Mouse (Mus musculus): Measurements from ENCODE around the gene Pfdn2.
"Not testable (repeated sequence)": the region's sequence is repeated elsewhere in the genome, so short reads cannot be mapped to it uniquely, and the experiment has no call there.

Gene Pfdn2

GRCm38 (mm10) chr1:171345225-171346094, at the start of gene Pfdn2, which contains the start of gene Nit1:
Pfdn2 (plus strand) TSS chr1:171345670.
Nit1 (minus strand) TSS chr1:171345646.
- in situ Hi-C loops (cut with MboI; ENCODE audit: unreplicated experiment in 2 of 2): no loop called here

DNA sequence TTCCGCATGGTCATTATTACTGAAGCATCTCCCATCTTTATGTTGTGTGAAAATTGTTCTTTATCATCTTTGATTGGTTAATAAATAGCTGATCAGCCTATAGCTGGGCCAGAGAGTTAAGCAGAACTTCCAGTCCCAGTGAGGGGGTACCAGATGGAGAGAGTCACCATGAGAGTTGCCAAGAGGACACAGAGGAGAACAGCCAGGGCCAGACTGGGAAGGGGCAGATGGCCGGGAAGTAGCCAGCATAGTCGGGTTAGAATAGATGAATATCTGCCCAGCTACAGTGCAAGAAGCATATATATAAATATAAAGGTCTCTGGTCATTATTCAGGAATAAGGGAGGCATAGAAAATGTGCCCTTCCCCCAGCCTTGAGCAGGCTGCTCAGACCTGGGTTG, 47.2 kb upstream of the Pfdn2 start:
- in situ Hi-C loops (cut with MboI; ENCODE audit: unreplicated experiment in 2 of 2): loop anchor here in 1 of 2 experiments (25.0 kb wide), 1 partner anchor 1761 kb away; the partner anchor contains the start of gene Nuf2

DNA sequence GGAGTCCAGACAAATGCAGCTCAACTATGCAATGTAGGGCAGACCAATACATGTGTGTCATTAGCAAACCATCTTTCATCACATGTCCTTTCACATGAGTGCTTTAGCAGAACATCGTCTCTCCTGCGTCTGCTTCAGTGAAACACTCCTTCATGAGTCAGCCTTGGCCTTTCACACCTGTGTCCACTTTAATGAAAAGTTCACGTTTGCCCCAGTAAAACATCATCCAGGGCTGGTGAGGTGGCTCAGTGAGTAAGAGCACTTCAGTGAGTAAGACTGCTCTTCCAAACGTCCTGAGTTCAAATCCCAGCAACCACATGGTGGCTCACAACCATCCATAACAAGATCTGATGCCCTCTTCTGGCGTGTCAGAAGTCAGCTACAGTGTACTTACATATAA, 39.3 kb upstream of the Pfdn2 start:
- in situ Hi-C loops (cut with MboI; ENCODE audit: unreplicated experiment in 2 of 2): loop anchor here in 1 of 2 experiments (10.0 to 25.0 kb wide), 2 partner anchors 169 to 1056 kb away; no protein-coding TSS in a partner anchor

DNA sequence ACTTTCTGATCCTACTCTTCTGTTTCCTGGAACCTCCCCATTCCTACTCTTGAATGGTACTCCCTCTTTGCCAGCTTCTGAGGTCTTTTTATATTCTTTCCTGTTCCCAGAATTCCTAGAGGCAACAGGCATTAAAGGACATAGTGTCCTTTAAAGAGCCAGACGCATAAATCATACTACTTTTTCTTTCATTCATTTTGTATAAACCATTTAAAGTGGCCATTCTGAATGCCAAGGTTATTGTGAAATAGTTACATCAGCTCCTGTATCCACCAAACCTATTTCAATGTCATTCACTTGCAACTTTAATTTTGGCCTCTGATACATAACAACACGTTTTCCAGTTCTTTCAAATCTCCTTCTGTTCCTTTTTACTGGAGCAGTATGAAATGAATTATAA, 36.1 kb upstream of the Pfdn2 start:
- in situ Hi-C loops (cut with MboI; ENCODE audit: unreplicated experiment in 2 of 2): loop anchor here in 1 of 2 experiments (10.0 to 25.0 kb wide), 2 partner anchors 165 to 1053 kb away; no protein-coding TSS in a partner anchor

- in situ Hi-C loops (cut with MboI; ENCODE audit: unreplicated experiment in 2 of 2): loop anchor here (5.0 to 25.0 kb wide), 3 partner anchors 38 to 1043 kb away; partner anchors contain the start of gene Klhdc9 (in 1 of the 2)
These were observed 25.7 kb upstream of the Pfdn2 start for GRCm38 (mm10) chr1:171319748-171320147.

DNA sequence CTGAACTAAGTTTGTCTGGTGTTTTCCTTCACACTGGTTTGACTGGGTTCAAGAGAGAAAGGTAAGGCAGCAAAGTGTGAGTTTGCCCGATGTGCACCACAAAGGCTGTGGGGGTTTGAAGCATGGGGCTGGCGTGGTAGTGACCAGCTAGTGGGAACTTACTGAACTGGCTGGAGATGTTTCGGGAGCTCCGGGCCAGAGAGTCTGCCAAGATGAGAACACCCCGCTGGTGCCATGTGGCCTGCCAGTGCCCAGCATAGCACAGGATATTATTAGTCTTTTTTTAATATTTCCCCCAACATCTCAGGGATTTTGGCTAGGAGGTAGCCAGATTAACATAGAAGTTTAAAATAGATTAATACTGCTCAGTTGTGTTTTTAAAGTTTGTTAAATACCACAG, 25.3 kb upstream of the Pfdn2 start:
- in situ Hi-C loops (cut with MboI; ENCODE audit: unreplicated experiment in 2 of 2): loop anchor here (5.0 to 25.0 kb wide), 3 partner anchors 37 to 1042 kb away; partner anchors contain the start of gene Klhdc9 (in 1 of the 2)

GRCm38 (mm10) chr1:171321415-171321814, 24.1 kb upstream of the Pfdn2 start:
- in situ Hi-C loops (cut with MboI; ENCODE audit: unreplicated experiment in 2 of 2): loop anchor here (5.0 to 25.0 kb wide), 3 partner anchors 36 to 1041 kb away; partner anchors contain the start of gene Klhdc9 (in 1 of the 2)

GRCm38 (mm10) chr1:171322012-171322411, 23.5 kb upstream of the Pfdn2 start:
- in situ Hi-C loops (cut with MboI; ENCODE audit: unreplicated experiment in 2 of 2): loop anchor here (5.0 to 25.0 kb wide), 3 partner anchors 35 to 1040 kb away; partner anchors contain the start of gene Klhdc9 (in 1 of the 2)

DNA sequence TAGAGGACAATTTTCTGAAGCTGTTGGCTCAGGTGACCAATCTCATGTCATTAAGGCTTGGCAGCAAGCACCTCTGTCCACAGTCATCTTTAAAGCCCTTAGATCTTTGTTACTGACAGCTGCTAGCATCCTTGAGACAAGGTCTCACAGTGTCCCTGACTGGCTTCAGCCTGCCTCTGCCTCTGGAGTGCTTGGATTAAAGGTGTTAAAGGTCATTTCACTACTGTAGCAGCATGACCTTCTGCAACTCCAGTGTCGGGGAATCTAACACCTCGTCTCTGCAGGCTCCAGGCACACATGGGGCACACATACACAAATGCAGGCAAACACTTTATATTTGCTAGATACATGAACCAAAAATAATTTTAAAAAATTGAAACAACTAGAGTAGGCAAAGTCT, 19.9 kb upstream of the Pfdn2 start:
- in situ Hi-C loops (cut with MboI; ENCODE audit: unreplicated experiment in 2 of 2): no loop called here

- in situ Hi-C loops (cut with MboI; ENCODE audit: unreplicated experiment in 2 of 2): not testable (repeated sequence)
These were observed 18.9 kb upstream of the Pfdn2 start for GRCm38 (mm10) chr1:171326588-171326987.

GRCm38 (mm10) chr1:171328244-171328643, 17.2 kb upstream of the Pfdn2 start:
- in situ Hi-C loops (cut with MboI; ENCODE audit: unreplicated experiment in 2 of 2): no loop called here

- in situ Hi-C loops (cut with MboI; ENCODE audit: unreplicated experiment in 2 of 2): no loop called here
These were observed 16.5 kb upstream of the Pfdn2 start, which contains the start of gene Dedd for GRCm38 (mm10) chr1:171328839-171329432. Dedd (plus strand) TSS chr1:171329145.

DNA sequence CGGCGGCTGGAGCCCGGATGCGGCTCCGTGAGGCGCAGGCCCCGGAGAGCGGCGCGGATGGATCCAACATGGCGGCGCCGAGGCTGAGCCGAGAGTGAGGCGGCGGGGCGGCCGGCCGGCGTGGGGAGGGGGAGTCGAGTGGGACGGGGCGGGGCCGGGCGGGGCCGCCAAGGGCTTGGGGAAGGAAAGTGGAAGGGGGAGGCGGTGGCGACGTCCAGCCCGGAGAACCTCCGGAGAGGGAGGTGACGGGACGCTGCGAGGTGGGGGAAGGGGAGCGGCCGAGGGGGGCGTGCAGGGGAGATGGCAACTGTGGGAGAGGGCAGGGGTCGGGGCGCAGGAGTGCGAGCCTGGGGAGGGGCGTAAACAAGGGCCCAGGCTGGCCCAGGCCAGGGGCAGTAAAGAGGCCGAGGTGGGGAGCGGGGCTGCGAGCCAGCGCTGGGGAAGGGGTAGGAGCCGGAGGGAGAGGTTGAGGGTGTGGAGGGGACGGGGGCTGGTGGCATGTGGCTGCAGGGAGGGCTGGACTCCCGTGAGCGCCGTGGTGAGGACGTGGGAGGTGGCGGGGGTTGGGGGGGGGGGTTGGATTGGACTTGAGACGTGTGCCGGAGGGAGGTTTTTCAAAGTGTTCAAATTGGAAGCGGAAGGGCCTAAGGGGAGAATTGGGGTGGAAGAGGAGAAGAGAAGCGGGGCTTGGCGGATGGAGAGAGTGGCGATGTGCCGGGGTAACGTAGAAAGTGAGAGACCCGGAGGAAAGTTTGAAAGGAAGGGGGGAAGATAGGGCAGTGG, 15.8 kb upstream of the Pfdn2 start:
- in situ Hi-C loops (cut with MboI; ENCODE audit: unreplicated experiment in 2 of 2): no loop called here

- in situ Hi-C loops (cut with MboI; ENCODE audit: unreplicated experiment in 2 of 2): no loop called here
These were observed 15.3 kb upstream of the Pfdn2 start for GRCm38 (mm10) chr1:171330216-171330560.

GRCm38 (mm10) chr1:171342262-171343207, 2.9 kb upstream of the Pfdn2 start:
- in situ Hi-C loops (cut with MboI; ENCODE audit: unreplicated experiment in 2 of 2): no loop called here

DNA sequence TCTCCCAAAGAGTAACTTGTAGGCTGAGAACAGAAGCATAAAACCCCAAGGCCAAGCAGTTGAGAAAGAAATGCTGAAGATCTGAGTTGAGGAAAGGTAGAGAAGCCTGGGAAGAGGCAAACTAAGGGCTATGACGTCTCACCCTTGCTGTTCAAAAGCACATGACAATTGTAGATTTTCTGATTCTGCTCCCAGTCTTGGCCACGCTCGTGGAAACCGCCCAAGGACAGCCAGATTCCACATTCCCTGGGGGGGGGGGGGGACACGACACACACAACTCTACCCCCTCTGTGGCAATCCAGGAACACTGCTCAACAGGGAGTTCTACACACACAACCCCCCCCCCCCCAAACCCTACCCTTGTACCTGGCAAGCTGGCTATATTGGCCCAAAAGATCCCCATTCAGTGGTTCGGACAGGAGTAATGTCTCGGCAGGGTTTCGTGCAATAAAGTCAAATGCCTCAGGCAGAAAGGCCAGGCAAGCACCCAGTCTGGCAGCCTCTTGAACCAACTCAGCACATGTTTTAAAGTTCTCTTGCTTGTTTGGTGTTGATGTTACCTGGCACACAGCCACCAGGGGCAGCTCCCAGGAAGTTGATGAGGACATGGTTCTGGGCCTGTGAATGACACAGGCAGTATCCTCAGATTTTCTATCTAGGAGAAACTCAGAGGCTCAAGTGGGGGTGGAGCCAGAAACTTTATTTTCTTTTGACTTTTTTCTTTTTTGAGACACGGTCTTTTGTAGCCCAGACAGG, 1.4 kb upstream of the Pfdn2 start:
- in situ Hi-C loops (cut with MboI; ENCODE audit: unreplicated experiment in 2 of 2): no loop called here

DNA sequence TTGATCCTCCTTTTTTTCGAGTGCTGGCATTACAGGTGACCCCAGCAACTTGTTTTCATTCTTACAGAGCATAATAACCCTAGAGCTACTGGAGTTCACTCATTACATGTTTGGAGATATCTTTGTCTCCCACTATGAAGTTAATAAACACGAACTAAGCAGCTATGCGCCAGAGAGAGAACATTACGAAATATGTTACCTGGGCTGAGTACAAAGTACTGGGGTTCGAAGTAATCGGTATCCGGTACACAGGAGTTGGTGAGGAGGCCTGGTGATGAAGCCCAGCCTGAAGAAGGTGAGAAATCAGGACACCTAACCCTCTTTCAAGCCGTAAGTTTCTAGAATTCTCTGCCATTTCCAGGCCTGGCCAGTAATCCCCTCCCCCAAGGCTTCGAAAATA, 755 bp upstream of the Pfdn2 start:
- in situ Hi-C loops (cut with MboI; ENCODE audit: unreplicated experiment in 2 of 2): no loop called here

GRCm38 (mm10) chr1:171346095-171346450, 603 bp downstream of the Pfdn2 start:
- in situ Hi-C loops (cut with MboI; ENCODE audit: unreplicated experiment in 2 of 2): no loop called here

DNA sequence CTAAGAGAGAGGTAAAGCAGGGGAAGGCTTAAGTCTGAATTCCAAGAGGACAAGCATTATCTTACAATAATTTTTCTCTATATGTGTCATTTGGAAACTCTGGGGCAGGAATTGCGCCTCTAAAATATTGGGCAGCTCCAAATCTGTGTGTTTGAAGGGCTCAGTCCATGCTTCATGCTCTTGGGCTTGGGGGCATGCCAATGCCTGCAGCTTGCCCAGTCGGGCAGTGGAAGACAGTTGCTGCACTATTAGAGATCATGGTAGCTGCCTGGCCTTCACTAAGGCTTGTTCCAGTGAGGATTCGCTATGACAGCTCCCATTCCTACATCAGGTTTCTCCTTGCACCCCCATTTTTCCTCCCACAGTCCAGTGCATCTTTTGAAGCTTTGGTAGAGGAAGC, 3.2 kb downstream of the Pfdn2 start:
- in situ Hi-C loops (cut with MboI; ENCODE audit: unreplicated experiment in 2 of 2): no loop called here
